Mouse (Mus musculus): ENCODE results near the gene Slc25a26. TPM values are rescaled to one million over a fixed set of nuclear protein-coding genes. Genes with fewer than 3 reads are reported as not detected.

The Slc25a26 gene
- polyA plus RNA-seq (2014; fragmentation: Illumina TruSeq; extraction: RNeasy Lipid Tissue Mini Kit (QIAGEN cat#74804)) = 6.4 TPM

GRCm38 (mm10) chr6:94499897-94500623, at the start of gene Slc25a26:
Gene Slc25a26, plus strand, starts transcription at chr6:94500331.

Other genes with a start within 250 kb of the Slc25a26 start
- gene Magi1, start 216.4 kb upstream of the Slc25a26 start, polyA plus RNA-seq (2014; fragmentation: Illumina TruSeq; extraction: RNeasy Lipid Tissue Mini Kit (QIAGEN cat#74804)) = 18.3 TPM
- 10.0 TPM for gene Lrig1, start 199.8 kb downstream of the Slc25a26 start, polyA plus RNA-seq (2014; fragmentation: Illumina TruSeq; extraction: RNeasy Lipid Tissue Mini Kit (QIAGEN cat#74804))

Data from ovary, adult 10 weeks (tissue).